Mouse (Mus musculus) natural killer cell, adult 2 months (primary cell): Measurements from ENCODE around the gene Ppp4c.

ENCODE experiments used
- DNase-seq, 2 experiments: peaks; one replicate each; pipeline ENCODE4 v3.0.0; 2022; ENCODE audit warnings: low spot score in 2 of 2

Ppp4c gene

DNA sequence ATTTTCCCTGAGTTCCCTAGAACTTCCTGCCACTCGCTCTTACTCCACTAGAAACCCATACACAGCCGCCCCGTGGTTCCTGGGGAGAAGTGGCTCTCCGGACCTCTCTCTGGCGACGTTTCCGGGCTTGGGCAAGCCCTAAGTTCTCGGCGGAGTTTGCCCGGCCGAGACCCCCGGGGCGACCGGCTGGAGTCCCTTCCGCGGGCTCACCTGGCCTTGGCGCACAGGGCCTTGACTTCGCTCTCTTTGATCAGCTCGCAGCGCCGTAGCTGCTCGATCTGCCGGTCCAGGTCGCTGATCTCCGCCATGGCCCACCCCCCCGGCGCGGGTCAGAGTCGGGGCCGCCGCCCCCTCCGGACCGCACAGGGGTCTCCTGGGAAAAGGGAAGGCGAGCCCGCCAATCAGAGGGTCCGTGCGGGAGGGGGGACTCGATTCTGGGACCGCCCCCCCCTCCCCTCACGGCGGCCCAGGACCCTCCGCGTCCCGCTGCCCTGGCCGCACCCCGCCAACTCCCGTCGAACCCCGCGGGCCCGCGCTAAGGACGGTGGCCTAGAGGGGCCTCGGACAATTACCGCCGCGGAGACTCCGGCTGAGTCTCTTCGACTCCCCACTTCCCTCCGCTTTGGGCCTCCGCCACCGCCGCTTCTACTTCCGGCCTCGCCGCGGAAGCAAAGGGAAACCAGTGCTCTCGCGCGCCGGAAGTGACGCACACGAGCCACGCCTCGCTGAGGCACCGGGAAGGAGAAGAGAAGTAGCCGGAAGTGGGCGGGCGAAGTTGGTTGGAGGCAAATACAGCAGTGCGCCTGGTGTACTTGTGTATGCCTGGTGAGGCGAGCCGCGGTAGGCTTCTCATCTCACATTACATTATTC is at the start of gene Ppp4c:
Gene Ppp4c, minus strand, starts transcription at position 646 of the 870 bp plus-strand sequence.
- peak; percentile 95 to 97 for DNase-seq

DNA sequence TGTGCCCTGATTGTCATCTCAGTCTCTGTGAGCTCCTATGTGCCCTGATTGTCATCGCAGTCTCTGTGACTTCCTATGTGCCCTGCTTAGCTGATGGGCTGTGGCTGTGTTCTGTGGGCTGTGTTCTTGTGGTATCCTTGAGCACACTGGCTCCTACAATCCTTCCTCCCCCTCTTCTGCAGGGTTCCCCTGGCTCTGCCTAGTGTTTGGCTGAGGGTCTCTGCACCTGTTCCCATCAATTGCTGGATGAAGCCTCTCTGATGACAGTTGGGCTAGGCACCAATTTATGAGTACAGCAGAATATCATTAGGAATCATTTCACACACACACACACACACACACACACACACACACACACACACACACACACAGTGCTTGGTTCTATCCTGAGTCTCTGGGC is 41.0 kb upstream of the Ppp4c start:
- no peak for DNase-seq

DNA sequence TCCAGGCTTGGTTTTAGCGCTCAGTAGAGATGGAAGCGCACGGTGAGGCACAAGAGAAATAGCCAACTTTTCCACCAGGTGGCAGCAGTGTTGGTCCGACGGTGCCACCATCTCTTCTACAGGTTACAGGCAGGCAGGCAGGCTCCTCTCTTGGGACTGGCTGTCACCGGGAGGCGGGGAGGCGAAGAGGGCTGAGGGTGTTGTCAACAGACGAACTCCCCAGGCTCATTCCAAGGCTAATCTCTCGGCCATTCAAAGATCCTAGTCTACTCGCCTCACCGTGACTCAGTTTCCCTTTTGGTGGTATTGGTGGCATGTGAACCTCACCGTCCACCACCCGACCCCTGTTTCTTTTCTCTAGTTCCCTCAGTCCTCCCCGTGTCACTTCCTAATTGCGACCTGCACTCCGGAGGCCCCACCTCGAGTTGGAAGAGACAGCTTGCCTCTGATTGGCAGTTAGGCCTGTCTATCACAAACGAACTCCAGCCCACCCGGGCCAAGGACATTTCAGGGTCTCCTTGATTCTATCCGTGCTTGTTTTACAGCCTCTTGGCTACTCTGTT is 39.8 kb upstream of the Ppp4c start:
- DNase-seq = peak; percentile 61 to 80

DNA sequence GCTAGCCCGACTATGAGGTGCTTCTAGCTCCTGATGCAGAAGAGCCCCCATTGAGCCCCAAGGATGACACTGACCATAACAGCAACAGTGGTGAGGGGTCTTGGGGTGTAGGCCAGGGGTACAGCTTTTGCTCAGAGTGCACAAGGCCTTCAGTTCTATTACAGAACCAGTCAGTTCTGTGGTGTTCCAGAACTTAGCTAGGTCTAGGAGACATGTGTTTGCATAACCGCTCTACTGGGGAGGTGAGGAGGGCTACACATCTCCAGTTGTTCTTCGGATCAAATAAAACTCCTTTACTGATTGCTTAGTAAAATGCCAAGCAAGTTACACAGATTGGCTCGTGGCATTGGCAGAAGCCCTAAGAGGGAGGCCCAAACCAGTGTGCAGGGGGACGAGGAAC is 39.2 kb upstream of the Ppp4c start, which contains the start of gene 4930451I11Rik:
Gene 4930451I11Rik, minus strand, starts transcription at position 101 of the 400 bp plus-strand sequence.
- no peak for DNase-seq

DNA sequence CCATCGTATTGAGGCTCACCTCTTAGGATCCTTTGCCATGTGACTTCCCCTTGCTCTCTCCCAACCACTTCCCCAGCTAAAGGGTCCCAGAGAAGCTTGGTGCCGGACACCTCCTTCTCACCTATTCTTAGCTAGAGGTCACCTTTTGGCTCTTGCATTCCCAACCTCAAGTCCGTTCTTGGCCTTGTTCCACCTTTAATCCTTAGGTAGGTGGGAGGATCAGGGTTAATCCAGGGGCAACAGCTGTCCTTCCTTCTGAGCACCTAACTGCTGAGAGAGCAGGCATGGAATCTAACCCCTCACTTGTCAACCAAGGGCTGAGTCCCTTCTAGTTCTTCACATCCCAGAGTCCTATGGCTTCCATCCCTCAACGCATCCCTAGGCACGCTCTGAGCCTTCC is 33.7 kb upstream of the Ppp4c start:
- DNase-seq = no peak

DNA sequence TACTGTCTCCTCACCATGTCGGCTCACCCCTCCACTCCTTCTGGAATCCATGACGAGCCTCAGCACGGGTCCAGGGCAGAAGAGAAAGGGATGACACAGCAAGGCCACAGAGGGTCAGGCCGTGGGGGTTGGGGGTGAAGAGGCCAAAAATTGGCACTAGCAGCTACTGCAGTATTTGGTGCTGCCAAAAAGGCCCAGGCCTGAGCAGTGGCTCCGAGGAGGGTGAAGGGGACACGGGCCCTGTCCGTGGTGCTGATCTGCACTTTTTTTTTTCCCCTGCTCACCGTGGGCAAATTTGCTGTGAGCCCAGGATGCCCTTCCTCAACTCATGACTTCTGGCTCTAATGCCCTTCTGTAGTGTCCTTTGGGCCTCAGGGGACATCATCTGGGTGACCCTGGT is 33.1 kb upstream of the Ppp4c start:
- DNase-seq = no peak

DNA sequence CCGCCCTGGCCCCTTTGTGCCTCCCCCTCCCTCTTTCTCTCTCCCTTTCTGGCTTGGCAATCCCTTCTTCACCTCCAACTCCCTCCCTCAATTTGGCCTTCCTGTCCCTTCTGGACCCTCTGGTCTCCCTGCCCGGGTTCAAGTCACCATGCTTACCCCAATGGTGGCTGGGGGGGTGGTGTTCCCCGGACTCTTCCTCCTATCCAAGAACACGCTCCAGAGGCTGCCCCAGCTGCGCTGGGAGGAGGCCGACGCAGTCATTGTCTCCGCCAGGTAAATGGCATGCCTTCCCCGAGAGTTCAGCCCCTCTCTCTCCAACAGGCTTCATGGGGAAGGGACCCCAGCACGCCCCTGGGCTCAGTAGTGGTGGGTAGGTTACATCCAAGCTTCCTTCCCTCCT is 31.6 kb upstream of the Ppp4c start:
- no peak for DNase-seq

DNA sequence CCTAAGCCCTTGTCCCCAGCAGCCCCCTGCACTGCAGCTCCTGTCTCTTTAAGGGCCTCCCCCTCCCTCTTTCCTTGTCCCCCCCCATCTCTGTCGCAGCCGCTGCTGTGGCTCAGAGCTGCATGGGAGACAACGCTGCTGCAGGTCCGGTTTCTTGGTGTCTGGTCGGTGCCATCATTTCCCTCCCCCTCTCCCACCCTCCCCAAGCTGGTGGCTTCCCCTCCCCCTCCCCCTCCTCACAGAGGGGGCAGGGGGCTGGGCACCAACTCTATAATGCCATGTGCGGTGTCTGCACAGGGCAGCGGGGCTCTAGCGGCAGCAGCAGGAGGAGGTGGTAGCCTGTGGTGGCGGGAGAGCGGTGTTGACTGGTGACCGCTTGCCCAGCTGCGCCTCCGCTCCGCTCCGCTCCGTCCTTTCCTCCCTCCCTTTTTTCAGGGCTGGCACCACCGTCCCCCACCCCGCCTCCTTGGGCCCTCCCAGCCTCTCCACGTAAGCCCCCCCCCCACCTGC is 31.0 kb upstream of the Ppp4c start:
- no peak for DNase-seq

DNA sequence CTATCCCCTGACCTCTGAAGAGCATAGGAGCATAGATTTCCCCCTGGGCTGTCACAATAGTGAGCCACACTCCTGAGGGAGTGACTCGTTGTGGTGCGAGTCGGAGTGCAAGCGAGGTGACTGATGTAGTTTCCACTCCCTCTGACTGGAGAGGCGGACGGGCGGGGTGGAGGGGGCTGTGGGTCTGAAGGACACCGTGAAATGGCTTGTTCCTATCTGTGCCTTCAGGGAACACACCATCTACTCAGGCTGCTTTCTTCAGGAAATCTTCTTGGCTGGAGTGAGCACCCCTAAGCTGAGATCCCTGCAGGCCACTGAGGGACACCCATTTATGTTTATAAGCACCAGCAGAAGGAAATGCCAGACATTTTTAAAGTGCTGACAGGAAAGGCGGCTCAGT is 30.4 kb upstream of the Ppp4c start:
- DNase-seq = no peak

DNA sequence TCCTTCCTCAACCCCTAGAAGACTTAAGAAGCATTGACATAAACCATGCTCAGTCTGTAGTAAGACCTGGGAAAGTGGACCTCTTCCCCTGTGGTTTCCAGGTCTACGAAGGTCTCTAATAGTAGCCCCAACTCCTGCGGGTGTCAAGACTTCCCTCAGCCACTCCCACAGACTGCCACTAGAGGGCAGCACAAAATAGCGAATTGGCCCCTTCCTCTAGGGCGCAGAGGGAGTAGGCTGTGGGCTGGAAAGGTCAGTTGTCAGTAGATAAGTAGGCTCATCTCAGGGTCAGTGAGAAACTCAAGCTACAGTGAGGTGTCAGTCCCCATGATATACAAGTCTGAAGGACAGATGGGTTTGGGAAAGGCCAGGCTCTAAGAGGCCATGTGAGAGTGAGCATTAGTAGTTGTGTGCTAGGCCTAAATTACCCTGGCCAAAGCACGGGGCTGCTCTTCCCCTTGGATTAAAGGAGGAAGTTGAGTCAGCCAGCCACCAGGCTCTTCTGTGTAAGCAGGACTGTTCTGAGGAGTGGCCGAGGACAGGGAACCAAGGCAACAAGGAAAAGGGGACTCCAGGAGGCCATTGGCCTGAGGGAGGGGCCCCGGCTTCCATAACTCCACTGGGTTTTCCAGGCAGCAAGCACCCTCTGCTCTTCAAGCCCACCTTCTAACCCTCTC is 29.7 kb upstream of the Ppp4c start:
- peak; percentile 79 to 81 for DNase-seq

DNA sequence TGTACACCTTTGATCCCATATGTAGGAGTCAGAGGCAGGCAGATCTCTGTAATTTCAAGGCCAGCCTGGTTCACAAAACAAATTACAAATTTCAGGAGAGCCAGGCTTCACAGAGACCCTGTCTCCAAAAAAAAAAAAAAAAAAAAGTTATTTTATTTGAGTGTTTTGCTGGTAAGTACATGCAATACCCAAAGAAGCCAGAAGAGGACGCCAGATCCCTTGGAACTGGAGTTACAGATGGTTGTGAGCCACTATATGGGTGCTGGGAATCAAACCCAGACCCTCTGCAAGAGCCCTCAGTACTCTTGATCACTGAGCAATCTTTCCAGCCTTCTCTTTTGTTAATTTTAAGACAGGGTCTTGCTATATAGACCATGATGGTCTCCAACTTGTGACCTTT is 26.5 kb upstream of the Ppp4c start:
- DNase-seq = no peak

DNA sequence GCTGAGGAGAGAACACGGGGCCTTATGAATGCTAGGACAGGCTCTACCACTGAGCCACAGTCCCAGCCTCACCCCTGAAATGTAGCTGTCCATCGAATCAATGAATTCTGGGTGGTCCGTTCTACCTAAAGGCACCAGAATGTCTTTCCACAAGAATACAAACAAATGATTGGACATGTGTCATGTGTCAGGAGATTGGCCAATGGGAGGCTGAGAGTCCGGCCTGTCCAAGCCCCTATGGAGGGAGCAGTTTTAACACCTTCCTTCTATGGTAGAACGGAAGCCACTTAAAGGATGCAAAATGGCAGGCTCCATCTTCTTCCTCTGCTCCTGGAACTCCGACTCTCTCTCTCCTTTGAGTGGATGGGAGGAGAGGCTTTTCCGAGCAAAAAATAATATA is 25.3 kb upstream of the Ppp4c start:
- DNase-seq = no peak

DNA sequence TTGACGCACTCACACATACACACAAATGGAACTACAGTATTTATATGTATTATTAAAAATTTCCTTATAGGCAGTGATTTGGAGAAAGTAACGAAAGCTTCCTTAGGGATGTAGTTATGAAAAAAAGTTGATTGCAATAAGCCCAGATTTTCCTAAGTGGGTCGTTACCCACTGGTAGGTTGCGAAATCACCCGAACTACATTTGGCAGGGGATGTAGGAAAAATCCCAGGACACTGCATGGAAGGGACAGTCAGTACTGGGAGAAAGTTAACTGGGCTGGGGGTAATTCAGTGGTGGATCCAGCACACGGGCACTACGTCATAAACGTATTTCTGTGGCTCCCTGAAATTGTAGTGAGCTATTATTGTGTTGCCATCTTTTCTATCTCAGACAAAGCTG is 24.2 kb upstream of the Ppp4c start:
- DNase-seq = no peak

DNA sequence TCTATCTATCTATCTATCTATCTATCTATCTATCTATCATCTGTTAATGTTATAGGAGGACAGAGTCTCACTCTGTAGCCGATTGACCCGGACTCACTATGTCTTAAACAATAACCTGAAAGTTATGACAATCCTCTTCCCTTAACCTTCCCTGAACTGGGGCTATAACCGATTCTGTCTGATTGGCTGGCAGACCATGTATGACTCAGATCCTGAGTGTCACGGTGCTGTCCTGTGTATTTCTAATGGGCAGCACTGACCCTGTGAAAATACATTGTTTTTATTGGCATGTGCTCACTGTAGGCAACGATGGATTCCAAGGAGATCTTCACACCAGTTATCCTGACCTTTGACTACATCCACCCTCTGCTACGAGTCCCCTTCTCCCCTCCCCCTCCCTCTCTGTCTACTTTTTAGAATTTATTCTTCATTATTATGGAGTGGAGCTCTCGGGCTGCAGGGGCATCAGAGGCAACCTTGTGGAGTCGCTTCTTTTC is 23.5 kb upstream of the Ppp4c start:
- DNase-seq = no peak

DNA sequence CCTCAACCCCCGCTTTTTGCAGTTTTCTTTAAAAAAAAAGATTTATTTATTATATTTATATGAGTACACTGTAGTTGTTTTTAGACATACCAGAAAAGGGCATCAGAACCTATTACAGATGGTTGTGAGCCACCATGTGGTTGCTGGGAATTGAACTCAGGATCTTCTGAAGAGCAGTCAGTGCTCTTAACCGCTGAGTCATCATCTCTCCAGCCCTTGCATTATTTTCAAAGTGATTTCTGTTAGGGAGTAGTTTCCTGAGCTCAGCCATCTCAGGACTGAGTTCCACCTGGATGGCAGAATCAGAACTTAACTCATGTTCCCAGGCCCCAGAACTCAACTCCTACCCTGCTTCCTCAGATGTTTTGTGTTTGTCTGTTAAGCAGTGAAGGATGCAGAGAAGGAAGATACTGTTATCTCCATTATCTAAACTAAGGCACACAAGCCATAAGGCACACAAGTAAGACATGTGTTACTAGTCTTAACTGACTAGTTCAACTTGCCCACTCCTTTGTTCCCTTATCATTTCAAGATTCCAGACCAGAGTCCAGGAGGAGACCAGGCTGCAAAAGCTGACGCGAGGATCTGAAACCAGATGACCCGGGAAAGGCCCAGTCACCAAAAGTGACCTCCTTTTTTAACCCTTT is 17.6 kb upstream of the Ppp4c start:
- DNase-seq = no peak

DNA sequence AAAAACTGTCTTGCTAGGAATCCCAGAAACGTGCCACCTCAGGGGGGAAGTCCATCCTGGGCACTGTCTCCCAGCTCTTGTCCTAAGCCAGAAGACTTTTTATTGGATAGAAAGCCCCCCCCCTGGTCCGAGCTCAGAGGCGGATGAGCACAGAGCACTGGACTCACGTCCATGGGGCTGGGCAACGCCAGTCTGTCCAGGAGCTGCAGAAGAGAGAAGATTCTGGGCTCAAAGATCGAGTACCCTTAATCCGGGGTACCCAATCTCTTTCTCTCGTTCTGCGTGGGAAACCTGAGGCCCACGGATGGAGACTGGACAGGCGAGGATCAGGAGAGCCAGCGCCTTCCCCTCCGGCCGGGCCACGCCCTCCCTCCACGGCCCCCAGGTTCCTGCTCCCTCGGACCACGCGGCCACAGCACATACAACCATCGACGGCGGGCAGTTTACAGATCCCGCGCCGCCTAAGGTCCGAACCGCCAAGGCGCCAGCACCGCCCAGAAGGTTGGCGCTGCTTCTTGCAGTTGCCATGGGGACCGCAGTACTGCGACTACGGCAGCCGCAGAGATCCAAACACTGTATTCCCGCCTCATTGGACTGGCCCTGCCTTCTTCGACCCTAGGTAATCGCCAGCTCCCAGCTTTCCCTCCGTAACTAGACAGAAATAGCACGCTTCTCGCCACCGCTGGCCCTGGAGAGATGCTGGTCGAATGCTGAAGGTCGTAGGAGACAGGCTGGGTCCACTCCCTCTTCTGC is 16.6 kb upstream of the Ppp4c start:
- DNase-seq = peak; percentile 51 to 52

DNA sequence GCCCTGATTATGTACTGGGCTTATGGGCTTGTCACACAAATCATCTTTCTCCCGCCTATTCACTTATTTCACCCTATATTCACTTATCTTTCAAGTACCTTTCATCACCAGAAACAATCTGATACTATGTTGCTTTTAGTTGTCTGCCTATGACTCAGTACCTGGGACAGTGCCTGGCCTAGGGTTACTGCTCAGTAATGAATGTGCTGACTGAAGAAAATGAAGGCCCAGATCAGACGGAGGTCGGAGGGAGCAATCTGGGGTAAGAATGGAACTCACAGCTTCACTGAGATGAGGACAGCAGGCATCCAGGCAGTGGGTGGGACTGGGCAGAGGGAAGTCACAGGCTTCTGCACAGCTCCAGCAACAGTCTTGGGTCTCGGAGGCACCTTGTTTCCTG is 15.1 kb upstream of the Ppp4c start:
- no peak for DNase-seq

DNA sequence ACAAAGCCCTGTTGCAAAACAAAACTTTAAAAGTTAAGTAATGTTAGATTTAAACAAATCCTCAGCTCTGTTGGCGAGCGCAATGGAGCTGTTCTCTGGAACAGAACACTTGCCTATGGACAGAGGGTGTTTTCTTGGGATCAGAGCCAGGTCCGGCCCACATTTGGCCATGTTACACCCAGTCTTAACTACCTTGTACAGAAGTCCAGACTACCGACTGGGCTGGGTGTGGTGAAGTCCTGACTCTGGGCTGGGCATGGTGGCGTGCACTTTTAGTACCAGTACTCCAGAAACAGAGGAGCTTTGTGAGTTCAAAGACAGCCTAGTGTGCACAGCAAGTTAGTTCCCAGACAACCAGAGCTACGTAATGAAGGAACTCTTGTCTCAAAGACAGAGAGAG is 14.7 kb upstream of the Ppp4c start:
- DNase-seq = no peak

DNA sequence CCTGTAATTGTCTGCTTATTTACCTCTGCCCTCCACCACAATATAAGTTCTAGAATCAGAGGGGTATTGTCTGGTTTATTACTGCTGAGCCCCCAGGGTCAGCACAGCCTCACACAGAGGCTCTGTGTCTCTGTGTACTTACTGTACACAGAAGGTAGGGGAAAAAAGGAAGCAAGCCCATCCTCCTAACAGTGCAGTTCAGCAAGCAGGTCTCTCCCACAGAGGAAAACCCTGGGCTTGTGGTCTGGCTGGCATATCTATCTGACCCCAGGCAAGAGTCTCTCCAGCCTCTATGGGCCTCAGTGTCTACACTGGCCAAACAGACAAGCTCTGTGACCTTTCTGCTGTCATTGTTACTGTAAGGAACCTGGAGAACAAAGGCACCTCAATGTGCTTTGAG is 11.5 kb upstream of the Ppp4c start:
- no peak for DNase-seq

DNA sequence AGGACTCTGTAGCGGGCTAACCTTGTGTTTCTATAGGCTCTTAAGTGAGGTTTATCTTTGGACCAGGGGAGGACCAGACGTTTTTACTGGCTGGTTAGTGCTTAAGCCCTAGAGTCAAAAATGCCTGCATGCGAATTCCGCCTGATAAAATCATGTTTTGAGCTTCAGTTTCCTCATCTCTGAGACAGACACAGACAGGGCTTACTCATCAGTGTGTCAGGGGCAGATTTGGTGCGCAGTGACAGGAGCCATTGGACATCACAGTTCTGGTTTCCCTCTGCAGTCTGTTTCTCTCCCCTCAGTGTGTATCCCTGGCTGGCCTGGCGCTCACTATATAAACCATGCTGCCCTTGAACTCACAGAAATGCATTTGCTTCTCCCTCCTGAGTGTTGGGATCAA is 10.9 kb upstream of the Ppp4c start:
- DNase-seq = no peak
